Mouse (Mus musculus): ENCODE measurements around the gene Clp1.
A peak's percentile ranks its signal among the peaks of the same experiment; 100 is the strongest.

The Clp1 gene

DNA sequence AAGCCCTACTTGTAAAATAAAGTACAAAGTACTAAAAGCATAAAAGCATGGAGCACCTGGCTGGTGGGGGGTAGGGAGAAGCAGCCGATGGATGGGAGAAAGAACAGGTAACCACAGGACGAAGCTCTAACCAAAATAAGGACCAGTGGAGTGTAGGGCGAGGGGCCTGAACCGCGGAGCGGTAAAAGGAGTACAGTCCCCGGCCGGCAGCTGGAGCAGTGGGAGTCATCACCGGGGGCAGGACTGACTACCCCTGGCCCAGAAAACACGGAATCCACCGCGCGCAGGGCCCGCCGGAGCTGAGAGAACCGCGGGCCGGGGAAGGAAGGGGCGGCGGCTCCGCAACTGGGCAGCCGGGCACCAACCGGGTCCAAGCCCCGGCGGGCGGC is 12.7 kb downstream of the Clp1 start:
- peak; percentile 14 for DNase-seq (ENCODE audit: low read depth, low spot score)

DNA sequence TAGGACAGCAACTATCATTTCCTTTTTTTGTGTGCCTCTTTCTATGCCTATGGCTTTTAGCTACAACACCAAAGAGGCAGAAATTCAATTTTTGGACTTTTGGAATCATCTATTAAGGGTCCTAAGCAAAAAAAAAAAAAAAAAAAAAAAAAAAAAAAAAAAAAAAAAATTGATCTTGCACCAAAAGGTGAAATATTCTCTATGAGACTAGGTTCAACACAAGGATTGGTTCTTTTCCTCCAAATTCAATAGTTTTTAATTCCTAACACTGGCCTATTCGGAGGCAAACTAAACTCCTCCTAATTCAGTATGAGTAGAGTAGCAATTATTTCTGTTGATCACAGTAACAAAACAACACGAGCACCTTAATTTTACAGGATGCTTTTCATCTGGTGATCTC is 15.3 kb downstream of the Clp1 start:
- DNase-seq (ENCODE audit: low read depth, low spot score), result no peak

DNA sequence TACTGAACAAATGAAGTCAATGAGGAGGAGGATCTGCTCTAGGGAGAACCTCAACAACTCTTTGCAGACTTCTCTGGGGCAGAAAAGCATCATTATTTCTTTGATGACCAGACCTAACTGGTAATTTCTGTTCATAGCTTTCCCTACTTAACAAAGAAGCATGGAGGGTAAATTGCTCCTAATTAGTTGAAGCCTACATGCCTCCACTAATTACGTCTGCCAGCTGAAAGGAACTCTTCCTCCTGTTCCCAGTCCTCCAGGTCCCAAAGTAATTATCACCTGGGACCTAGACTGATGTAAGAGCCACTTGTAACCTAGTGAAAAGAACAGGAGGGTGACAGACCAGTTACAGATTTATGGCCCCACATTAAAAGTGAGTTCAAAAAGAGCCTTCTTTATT is 19.6 kb downstream of the Clp1 start:
- no peak for DNase-seq (ENCODE audit: low read depth, low spot score)

DNA sequence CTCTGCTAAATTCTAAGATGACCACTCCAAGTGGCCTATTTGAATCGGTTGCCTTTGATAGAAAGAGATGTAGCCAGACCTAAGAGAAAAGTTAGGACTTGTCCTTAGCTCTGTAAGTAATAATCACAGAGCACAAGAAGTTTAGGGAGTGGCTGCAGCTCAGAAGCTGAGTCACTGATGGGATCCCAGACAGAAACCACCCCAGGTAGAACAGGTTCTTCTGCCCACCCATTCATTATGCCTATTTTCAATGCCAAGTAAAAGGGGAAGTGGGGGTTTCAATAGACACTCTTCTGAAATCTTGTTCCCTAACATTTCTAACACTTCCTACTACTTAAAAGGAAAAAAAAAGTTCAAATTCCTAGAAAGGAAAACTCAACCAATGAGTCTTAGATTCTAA is 21.9 kb downstream of the Clp1 start:
- DNase-seq (ENCODE audit: low read depth, low spot score), result no peak

DNA sequence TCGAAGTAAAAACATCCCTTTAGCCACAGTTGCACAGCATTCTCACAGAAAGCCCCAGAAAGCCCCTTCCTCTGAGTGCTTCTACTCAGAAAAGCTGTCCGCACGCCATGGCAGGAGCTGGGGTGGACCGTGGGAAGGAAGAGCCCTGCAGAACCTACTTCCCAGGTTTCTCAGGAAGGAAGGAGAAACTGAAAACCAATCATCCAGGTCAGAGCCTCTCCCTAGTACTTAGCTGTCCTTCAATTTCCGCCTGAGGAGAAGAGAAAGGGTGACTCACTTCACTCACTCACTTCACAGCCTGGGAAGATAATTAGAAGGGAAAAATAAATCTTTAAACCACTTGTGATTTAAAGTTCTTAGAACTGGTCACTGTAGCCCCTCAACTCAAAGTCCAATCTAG is 22.8 kb downstream of the Clp1 start:
- no peak for DNase-seq (ENCODE audit: low read depth, low spot score)

DNA sequence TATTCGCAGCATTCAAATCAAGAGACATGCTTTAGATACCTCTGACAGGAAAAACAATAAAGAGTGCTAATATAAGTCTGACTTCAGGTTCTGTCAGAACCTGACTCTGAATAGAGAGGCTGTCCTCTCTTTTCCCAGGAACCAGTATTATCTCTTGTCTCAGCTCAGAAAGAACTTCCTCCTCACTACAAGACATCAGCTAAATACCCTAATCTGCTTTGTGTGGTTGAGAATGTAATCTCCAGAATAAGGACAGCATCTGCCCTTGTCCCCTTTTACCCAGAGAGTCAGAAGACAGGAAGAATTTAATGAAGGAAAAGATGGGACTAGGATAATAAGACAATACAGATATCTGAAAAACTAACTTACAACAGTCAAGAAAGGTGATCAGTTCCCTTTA is 23.7 kb downstream of the Clp1 start:
- no peak for DNase-seq (ENCODE audit: low read depth, low spot score)

DNA sequence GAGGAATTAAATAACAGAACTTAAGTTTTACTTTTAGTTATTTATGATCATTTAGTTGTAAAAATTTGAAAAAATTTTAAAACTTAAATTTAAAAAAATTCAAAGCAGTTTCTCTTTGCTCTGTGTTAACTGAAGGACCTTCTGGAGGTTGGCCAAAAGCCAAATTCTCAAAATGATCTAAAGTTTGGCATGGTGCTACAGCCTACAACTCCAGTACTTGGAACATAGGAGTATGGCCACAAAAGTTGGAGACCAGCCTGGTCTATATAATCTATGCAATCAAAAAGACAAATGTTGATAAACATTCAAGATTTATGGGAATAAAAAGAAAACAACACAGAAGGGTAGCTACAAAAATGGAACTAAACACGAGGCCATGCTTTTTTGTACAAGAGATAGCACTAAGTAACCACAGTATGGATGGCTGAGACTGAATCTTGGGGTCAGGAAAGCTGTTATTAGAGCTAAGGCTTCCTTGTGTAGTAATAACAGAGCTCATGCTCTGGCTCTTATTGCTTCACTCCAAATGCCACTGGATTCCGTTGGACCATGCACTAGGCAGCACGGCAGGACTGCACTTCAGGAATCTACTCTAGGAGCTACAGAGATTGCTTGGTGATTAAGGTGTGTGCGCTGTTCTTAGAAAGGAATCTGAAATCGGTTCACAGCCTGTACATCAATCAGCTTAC is 32.0 kb downstream of the Clp1 start:
- DNase-seq (ENCODE audit: low read depth, low spot score), result no peak

DNA sequence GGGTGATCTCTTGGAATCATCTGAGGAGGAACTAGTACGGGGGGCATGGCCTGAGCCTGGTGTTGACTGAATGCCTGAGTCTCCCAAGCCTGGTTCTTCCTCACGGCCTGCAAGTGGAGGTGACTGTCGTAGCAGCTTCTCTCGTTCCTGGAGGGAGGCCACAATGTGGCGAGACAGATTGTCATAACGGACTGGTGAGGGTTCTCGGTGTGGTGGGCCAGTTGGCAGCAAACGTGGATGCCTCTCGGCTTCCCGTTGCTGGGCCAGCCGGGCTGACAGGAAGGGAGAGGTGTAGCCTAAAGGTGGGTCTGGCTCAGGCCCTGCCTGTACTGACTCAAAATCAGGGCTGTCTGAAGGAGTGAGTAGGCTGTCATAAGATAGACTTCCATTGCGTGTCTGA is 37.1 kb downstream of the Clp1 start:
- DNase-seq (ENCODE audit: low read depth, low spot score), result no peak

DNA sequence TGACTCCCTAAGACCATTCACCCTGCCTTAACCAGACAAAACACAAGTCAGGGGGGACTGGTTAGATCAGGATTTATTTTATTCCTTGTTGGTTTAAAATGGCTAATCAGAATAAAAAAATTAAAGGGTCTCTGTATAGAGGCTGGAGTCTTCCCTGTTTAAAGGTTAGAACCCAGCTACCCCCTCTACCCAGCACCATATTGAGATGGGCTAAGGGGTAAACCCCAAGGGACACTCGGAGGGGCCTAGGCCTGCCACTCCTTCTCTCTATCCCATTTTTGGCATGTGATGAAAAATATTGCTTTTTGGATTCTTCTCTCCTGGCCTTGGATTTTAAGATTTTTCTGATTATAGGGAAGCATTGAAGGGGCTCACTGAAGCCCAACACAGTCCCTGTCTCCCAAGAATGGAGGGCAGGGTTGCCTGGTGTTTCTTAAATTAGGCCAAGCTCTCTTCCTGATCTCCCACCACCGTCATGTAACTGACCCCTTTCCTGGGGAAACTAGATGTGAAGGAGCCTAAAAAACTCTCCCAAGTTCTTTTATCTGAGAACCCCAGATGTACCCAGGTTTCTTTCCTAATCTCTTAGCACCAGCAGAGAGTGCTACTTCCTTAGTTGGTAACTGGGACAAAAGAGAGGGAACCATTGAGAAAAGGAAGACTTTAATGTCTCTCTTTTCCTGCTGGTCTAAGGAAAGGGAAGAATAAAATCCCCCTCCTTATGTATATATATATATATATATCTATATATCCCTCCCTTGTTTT is 38.9 kb downstream of the Clp1 start:
- DNase-seq (ENCODE audit: low read depth, low spot score), result no peak

DNA sequence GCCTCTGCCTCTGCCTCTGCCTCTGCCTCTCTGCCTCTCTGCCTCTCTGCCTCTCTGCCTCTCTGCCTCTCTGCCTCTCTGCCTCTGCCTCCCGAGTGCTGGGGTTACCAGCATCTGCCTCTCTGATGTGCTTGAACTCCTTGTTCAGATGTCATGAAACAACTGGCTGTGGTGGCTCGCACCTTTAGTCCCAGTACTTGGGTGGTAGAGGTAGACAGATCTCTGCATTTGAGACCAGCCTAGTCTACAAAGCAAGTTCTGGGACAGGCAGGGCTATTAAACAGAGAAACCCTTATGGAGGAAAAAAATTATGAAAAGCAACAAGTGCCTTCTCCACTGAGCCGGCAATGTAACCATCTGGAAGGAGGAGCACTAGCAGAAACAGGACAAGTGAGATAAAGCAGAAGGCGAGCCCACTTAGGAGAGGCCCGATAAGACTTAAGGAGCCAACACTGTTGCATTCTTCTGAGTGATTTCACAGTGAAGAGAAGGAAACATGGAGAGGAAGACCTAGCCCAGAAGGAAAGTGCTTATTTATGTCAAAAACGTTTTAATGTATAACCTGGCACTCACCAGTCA is 44.5 kb downstream of the Clp1 start:
- DNase-seq (ENCODE audit: low read depth, low spot score), result no peak

DNA sequence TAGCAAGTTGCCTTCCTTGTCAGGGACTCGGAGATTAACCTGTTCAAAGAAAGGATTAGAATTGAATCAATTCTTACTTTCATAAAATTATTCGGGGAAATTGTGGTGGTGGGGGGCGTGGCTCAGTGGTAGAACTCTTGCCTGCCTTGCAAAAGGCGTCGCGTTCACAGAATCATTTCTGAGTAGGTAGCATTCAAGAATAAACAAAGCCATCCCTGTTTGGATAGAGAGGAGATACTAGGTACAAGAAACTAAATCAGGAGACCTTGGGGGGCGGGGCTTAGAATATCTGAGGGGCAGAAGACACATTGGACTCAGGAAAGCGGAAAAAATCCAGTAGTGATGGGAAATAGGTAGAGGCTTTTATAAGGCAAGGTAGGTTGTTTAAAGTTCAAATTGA is 48.1 kb downstream of the Clp1 start, which contains the start of gene Tmx2:
TSS of gene Tmx2 (minus strand) at position 125 of the 400 bp plus-strand sequence.
- DNase-seq (ENCODE audit: low read depth, low spot score), result no peak

DNA sequence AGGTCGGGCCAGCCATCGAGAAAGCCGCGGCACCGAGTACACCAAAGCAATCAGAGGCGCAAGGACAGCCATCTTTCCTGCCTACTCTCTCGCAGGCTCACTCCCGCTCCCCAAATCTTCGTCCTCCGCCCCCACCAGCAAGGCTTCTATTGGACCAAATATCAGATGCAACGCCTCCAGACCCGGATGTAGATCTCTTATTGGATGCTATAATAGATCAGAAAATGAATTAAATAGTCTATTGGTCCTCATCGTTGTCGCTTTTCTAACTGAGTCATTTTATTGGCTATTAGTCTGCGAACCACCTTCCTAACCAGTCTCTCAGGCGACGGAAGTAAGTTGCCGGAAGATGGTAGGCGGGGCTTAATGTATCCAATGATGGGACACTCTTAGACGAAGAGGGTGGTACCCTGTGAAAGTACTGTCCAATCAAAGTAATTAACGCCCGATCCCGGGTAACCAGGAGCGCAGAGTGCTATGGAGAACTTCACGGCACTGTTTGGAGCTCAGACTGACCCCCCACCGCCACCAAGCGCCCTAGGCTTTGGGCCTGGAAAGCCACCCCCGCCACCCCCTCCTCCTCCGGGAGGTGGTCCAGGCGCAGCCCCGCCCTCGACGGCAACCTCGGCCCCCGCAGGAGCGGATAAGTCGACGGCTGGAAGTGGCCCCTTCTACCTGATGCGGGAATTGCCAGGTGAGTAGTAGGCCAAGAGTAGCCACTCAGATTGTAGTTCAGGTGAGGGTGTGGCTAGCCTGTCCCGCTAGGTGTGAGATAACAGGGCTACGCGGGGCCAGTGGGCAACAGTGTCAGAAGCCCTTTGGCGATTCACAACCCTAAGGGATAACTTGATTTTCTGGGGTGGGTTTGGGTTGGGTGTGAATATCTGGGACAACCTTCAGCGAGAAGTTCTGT is 48.9 kb downstream of the Clp1 start, which contains the start of the genes Gm28635 and Med19:
TSS of gene Gm28635 (minus strand) at position 74 of the 913 bp plus-strand sequence.
TSS of gene Med19 (plus strand) at position 435 of the 913 bp plus-strand sequence.
- DNase-seq (ENCODE audit: low read depth, low spot score), result peak; percentile 100

DNA sequence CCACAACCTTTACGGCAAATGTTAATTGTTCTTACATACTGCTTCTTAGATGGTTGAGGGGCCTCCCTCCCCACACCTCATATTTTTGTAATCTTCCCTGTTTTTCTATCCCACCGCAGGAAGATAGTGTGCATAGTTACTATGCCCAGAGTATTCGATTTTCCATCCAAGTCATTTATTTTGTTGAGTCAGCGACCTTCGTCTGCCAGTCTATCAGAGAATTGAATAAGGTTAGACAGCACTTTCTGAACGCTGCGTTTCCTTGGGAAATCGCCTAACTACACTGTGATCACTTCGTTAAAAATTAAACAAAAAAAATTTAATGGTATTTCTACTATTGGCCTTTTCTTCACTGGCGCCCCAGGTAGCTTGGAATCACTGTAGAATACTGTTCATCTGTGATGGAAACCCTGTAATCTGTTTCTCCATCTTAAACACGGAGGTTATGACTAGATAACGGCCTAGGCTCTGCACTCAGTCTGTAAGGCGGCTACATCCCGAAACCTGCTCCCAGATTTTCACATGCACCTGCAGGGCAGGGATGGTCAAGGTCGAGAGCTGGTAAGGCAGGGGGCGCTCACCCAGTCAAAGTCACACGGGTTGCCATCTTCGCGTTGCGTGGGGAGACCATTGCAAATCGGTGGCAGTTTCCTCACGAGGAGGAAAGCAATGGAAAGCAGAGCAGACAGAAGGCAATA is 49.7 kb downstream of the Clp1 start:
- DNase-seq (ENCODE audit: low read depth, low spot score), result peak; percentile 88

Measured in ES-CJ7 (cell line).